Mouse (Mus musculus): ENCODE measurements at regions not wholly inside any gene's neighbourhood (a gene's known extent, or its start where the extent isn't known, plus 50 kb on each side); places are given as distances from the start of the nearest gene placed in this dataset.

DNA sequence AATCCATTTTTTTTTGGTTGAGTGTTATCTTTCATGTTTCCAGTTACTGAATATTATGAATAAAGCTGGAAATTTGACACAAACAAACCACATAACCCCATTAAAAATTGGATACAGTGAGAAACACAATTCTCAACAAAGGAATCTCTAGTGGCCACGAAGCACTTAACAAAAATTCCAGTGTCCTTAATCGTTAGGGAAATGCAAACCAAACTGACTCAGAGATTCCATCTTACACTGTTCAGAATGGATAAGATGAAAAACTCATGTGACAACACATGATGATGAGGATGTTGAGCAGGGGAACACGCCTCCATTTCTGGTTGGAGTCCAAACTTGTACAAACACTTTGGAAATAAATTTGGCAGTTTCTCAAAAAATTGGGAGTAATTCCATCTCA, 57.3 kb downstream of the Tktl2 start:
- no peak for DNase-seq (ENCODE audit: low spot score in 2 of 2)

GRCm38 (mm10) chr8:66586182-66586581, 74.6 kb downstream of the Tktl2 start:
- DNase-seq (ENCODE audit: low spot score in 2 of 2): no peak

- no peak for DNase-seq (ENCODE audit: low spot score in 2 of 2)
Observed at GRCm38 (mm10) chr8:66586850-66587249, 75.3 kb downstream of the Tktl2 start.

- peak; percentile 3 for DNase-seq (ENCODE audit: low spot score in 2 of 2)
Observed at GRCm38 (mm10) chr8:66587272-66587671, 75.7 kb downstream of the Tktl2 start.

GRCm38 (mm10) chr8:66589437-66589836, 77.9 kb downstream of the Tktl2 start:
- DNase-seq (ENCODE audit: low spot score in 2 of 2): no peak

DNA sequence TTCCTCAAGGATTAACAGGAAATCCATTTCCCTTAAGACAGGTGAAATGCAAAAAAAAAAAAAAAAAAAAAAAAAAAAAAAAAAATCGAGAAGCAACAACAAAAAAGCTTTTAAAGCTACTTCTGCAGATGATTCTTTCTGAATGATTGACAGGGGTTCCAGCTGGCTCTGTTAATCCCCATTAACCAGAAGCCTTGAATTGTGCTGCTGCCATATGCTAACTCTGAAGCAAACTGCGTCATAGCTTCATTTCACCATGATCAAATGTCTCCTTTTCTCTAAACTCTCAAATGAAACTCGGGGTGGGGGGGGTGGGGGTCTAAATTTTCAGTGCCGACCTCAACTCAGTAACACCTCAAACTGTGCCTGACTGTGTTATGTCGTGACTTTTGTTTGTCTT, 80.7 kb downstream of the Npy5r start:
- DNase-seq (ENCODE audit: low spot score in 2 of 2): no peak

GRCm38 (mm10) chr8:66623361-66623760, 64.6 kb downstream of the Npy5r start:
- DNase-seq (ENCODE audit: low spot score in 2 of 2): no peak

DNA sequence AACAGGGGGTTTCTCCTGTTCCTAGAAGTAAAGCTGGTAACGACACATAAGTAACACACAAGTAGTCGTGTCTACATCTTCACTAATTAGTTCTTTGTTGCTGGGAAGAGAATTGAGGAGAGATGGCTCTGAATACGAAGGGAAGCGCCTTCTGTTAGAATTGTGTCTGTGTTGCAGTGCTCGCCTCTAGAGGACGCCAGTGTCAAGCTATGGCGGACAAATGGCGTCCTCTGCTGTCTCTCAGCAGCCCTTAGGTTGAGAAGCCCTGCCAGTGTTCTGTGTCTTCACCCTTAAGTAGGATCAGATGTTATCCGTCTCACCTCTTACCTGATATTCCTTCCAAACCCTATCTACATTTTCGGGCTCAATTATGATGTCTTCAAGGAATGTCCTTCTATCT, 64.1 kb downstream of the Npy5r start:
- DNase-seq (ENCODE audit: low spot score in 2 of 2): no peak
